Mouse (Mus musculus) testis, adult 2 months (tissue): ENCODE measurements around the gene Il21r. TPM values are rescaled to one million over a fixed set of nuclear protein-coding genes. Genes with fewer than 3 reads are reported as not detected.

ENCODE experiments used
- H3K27ac ChIP-seq: fragments of 200-500 bp; 2 replicates; pipeline ENCODE4 v1.5.1; 2012; ENCODE audit warnings: low read depth, low read length; ENCODE audit not compliant: control insufficient read depth, insufficient read depth
- H3K27me3 ChIP-seq: fragments of 200-500 bp; 2 replicates; pipeline ENCODE4 v1.6.1; 2012; ENCODE audit warnings: mild to moderate bottlenecking, low read length, moderate library complexity; ENCODE audit not compliant: control insufficient read depth, insufficient read depth
- H3K36me3 ChIP-seq: fragments of 200-500 bp; 2 replicates; pipeline ENCODE4 v1.6.1; 2012; ENCODE audit warnings: mild to moderate bottlenecking, low read length; ENCODE audit not compliant: control insufficient read depth, insufficient read depth
- H3K4me1 ChIP-seq: fragments of 200-500 bp; 2 replicates; pipeline ENCODE4 v1.6.1; 2012; ENCODE audit warnings: low read length; ENCODE audit not compliant: control insufficient read depth, insufficient read depth
- H3K4me3 ChIP-seq: fragments of 200-500 bp; 2 replicates; pipeline ENCODE4 v1.5.1; 2012; ENCODE audit warnings: low read depth, mild to moderate bottlenecking, low read length, moderate library complexity, mixed read lengths; ENCODE audit not compliant: control insufficient read depth
- CTCF ChIP-seq: fragments of 200-500 bp; IDR thresholded peaks from 2 replicates; pipeline ENCODE4 v1.5.1; 2012; ENCODE audit warnings: low read depth, mild to moderate bottlenecking, inconsistent platforms, low read length, moderate library complexity; ENCODE audit not compliant: control insufficient read depth, insufficient read depth, insufficient replicate concordance
- POLR2A ChIP-seq: fragments of 200-500 bp; IDR thresholded peaks from 2 replicates; pipeline ENCODE4 v1.6.1; 2012; ENCODE audit warnings: low read depth, mild to moderate bottlenecking, inconsistent platforms, low read length, moderate library complexity; ENCODE audit not compliant: control insufficient read depth
- polyA plus RNA-seq: library from polyadenylated mRNA; depleted of rRNA; stranded (reverse); fragments of >200 nt; gene quantifications from 2 replicates; pipeline ENCODE4 v1.2.3, GENCODE M21; 2012

Il21r gene
- polyA plus RNA-seq, 1 experiment, result 0.10 TPM

GRCm38 (mm10) chr7:125604362-125605319 is 1.4 kb downstream of the Il21r start:
- Histone ChIP-seq H3K4me3 (no peak overlapping the region), H3K4me1 (no peaks in the 10 kb centered on the region), H3K36me3 (no peaks in the 10 kb centered on the region), H3K27me3 (no peaks in the 10 kb centered on the region), H3K27ac (no peak overlapping the region)
- TF ChIP-seq POLR2A (no peak), CTCF (no peak)

DNA sequence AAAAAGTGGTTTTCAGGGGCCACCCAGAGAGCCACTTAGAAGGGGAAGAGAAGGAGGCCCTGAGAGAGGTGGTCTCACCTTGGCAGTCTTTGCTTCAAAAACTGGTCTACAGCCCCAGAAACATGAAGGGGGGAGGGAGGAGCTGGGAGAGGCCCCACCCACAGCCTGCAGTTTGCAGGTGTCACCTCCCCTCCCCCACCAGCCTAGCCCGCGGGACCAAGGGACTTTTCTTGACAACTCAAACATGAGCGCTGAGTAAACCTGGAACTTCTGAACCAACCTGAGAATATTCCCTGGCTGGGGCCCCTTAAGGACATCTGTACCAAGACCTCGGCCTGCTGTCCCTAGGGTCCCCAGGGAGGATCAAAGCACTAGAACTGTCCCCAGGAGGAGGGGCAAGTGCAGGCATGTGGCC is 2.5 kb downstream of the Il21r start:
- Histone ChIP-seq H3K4me3 (no peak overlapping the region), H3K36me3 (no peaks in the 10 kb centered on the region), H3K27me3 (no peaks in the 10 kb centered on the region), H3K4me1 (no peaks in the 10 kb centered on the region), H3K27ac (no peak overlapping the region)
- no peak for TF ChIP-seq CTCF
- no peak for TF ChIP-seq POLR2A

- TF ChIP-seq POLR2A (no peak), CTCF (no peak)
- H3K27ac ChIP-seq, result no peak overlapping the region
Observed at GRCm38 (mm10) chr7:125606265-125607164, 3.3 kb downstream of the Il21r start.

GRCm38 (mm10) chr7:125607384-125608182 is 4.4 kb downstream of the Il21r start:
- H3K4me3 ChIP-seq, result no peak overlapping the region
- TF ChIP-seq CTCF (no peak), POLR2A (no peak)
- H3K36me3 ChIP-seq, result no peaks in the 10 kb centered on the region
- H3K4me1 ChIP-seq, result no peaks in the 10 kb centered on the region
- no peak overlapping the region for H3K27ac ChIP-seq
- no peaks in the 10 kb centered on the region for H3K27me3 ChIP-seq

More at GRCm38 (mm10) chr7:125606265-125607164, 3.3 kb downstream of the Il21r start:
- Histone ChIP-seq H3K27me3 (no peaks in the 10 kb centered on the region), H3K4me3 (no peak overlapping the region), H3K4me1 (no peaks in the 10 kb centered on the region), H3K36me3 (no peaks in the 10 kb centered on the region)

DNA sequence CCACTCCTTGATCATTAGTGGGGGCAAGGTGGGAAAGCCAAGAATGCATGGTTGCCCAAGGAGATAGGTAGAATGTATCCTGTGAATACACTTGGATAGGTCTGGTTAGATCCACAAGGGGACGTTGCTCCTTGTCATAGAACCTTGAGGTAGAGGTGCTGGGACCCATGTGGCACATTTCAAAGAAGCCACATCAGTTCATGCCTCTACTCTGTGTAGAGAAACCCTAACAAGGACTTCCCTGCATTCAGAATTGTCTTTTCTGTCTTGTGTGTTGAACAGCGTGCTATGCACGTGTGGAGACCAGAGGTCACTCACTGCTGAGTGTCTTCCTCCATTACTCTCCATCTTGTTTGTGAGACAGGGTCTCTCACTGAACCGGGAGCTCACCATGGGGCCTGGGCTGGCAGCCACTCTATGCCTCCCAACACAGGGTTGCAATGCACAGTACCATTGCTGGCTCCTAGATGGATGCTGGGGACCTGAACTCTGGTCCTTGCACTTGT is 5.0 kb downstream of the Il21r start:
- Histone ChIP-seq H3K36me3 (no peaks in the 10 kb centered on the region), H3K4me3 (no peak overlapping the region), H3K4me1 (no peaks in the 10 kb centered on the region), H3K27ac (no peak overlapping the region), H3K27me3 (no peaks in the 10 kb centered on the region)
- no peak for TF ChIP-seq POLR2A
- no peak for TF ChIP-seq CTCF

- Histone ChIP-seq H3K4me3 (no peak overlapping the region), H3K27ac (no peak overlapping the region), H3K4me1 (no peaks in the 10 kb centered on the region), H3K27me3 (no peaks in the 10 kb centered on the region), H3K36me3 (no peaks in the 10 kb centered on the region)
- TF ChIP-seq CTCF (no peak), POLR2A (no peak)
Observed at GRCm38 (mm10) chr7:125613579-125613978, 10.3 kb downstream of the Il21r start.
